Mouse (Mus musculus): ENCODE data around the gene Epm2aip1. TPM values are rescaled to one million over a fixed set of nuclear protein-coding genes. Genes with fewer than 3 reads are reported as not detected.

The Epm2aip1 gene
- polyA plus RNA-seq, 1 experiment from 2014 or later: 28.0 TPM

- no peak for DNase-seq (ENCODE audit: extremely low spot score, low spot score)
Measured at GRCm38 (mm10) chr9:111270606-111271005, 1.1 kb upstream of the Epm2aip1 start.

GRCm38 (mm10) chr9:111271056-111271433 lies 684 bp upstream of the Epm2aip1 start:
- peaks cover 52% of the 10 kb centered on the region for H3K36me3 ChIP-seq (replicated peaks)

More at GRCm38 (mm10) chr9:111270606-111271005, 1.1 kb upstream of the Epm2aip1 start:
- Histone ChIP-seq H3K9me3 (no peaks in the 10 kb centered on the region), H3K27me3 (ENCODE audit: poor library complexity, severe bottlenecking) (no peaks in the 10 kb centered on the region), H3K4me3 (peak overlapping the region; percentile 85), H3K27ac (peak overlapping the region; percentile 96), H3K4me1 (peaks cover 47% of the 10 kb centered on the region), H3K36me3 (replicated peaks) (peaks cover 53% of the 10 kb centered on the region)
- WGBS: 18% methylated on average over 5 of the region's 5 CpGs

GRCm38 (mm10) chr9:111272356-111272755 lies 627 bp downstream of the Epm2aip1 start:
- Histone ChIP-seq H3K4me3 (peak overlapping the region; percentile 85), H3K9me3 (no peaks in the 10 kb centered on the region), H3K4me1 (peaks cover 57% of the 10 kb centered on the region), H3K36me3 (replicated peaks) (peaks cover 51% of the 10 kb centered on the region), H3K27me3 (ENCODE audit: poor library complexity, severe bottlenecking) (no peaks in the 10 kb centered on the region), H3K27ac (peak overlapping the region; percentile 96)
- no peak for DNase-seq (ENCODE audit: extremely low spot score, low spot score)
- WGBS: 21% methylated on average over 19 of the region's 19 CpGs

More at GRCm38 (mm10) chr9:111271056-111271433, 684 bp upstream of the Epm2aip1 start:
- Histone ChIP-seq H3K9me3 (no peaks in the 10 kb centered on the region), H3K27me3 (ENCODE audit: poor library complexity, severe bottlenecking) (no peaks in the 10 kb centered on the region), H3K4me3 (peak overlapping the region; percentile 85), H3K4me1 (peaks cover 51% of the 10 kb centered on the region), H3K27ac (peak overlapping the region; percentile 96)
- no peak for DNase-seq (ENCODE audit: extremely low spot score, low spot score)
- WGBS: under 1% methylated on average over 32 of the region's 32 CpGs

GRCm38 (mm10) chr9:111272996-111273785 lies 1.5 kb downstream of the Epm2aip1 start:
- peaks cover 57% of the 10 kb centered on the region for H3K4me1 ChIP-seq
- peak overlapping the region; percentile 96; the same call in 1 of the 2 replicates for H3K27ac ChIP-seq
- peaks cover 51% of the 10 kb centered on the region for H3K36me3 ChIP-seq (replicated peaks)
- H3K9me3 ChIP-seq: no peaks in the 10 kb centered on the region
- DNase-seq (ENCODE audit: extremely low spot score, low spot score): no peak
- H3K4me3 ChIP-seq: peak overlapping the region; percentile 85
- H3K27me3 ChIP-seq (ENCODE audit: poor library complexity, severe bottlenecking): no peaks in the 10 kb centered on the region
- WGBS: 84% methylated on average over 15 of the region's 15 CpGs

- peak overlapping the region; percentile 85 for H3K4me3 ChIP-seq
- peaks cover 59% of the 10 kb centered on the region for H3K36me3 ChIP-seq (replicated peaks)
- DNase-seq (ENCODE audit: extremely low spot score, low spot score): no peak
- 94% methylated on average over 1 of the region's 1 CpGs for WGBS
- H3K27ac ChIP-seq: no peak overlapping the region
- H3K4me1 ChIP-seq: peaks cover 57% of the 10 kb centered on the region
- H3K27me3 ChIP-seq (ENCODE audit: poor library complexity, severe bottlenecking): no peaks in the 10 kb centered on the region
- no peaks in the 10 kb centered on the region for H3K9me3 ChIP-seq
Measured at GRCm38 (mm10) chr9:111273958-111274357, 2.2 kb downstream of the Epm2aip1 start.

- 76% methylated on average over 1 of the region's 1 CpGs for WGBS
- DNase-seq (ENCODE audit: extremely low spot score, low spot score): no peak
- H3K4me3 ChIP-seq: peak overlapping the region; percentile 15
Measured at GRCm38 (mm10) chr9:111275156-111275555, 3.4 kb downstream of the Epm2aip1 start.

GRCm38 (mm10) chr9:111285061-111285460 lies 13.3 kb downstream of the Epm2aip1 start:
- Histone ChIP-seq H3K27ac (no peak overlapping the region), H3K4me1 (peaks cover 27% of the 10 kb centered on the region), H3K36me3 (replicated peaks) (no peaks in the 10 kb centered on the region; the same call in 1 of the 2 replicates), H3K9me3 (no peaks in the 10 kb centered on the region), H3K4me3 (no peak overlapping the region), H3K27me3 (ENCODE audit: poor library complexity, severe bottlenecking) (no peaks in the 10 kb centered on the region)
- WGBS: 38% methylated on average over 3 of the region's 3 CpGs
- no peak for DNase-seq (ENCODE audit: extremely low spot score, low spot score)

More at GRCm38 (mm10) chr9:111275156-111275555, 3.4 kb downstream of the Epm2aip1 start:
- Histone ChIP-seq H3K4me1 (peaks cover 50% of the 10 kb centered on the region), H3K27ac (no peak overlapping the region), H3K9me3 (no peaks in the 10 kb centered on the region), H3K36me3 (replicated peaks) (peaks cover 66% of the 10 kb centered on the region), H3K27me3 (ENCODE audit: poor library complexity, severe bottlenecking) (no peaks in the 10 kb centered on the region)

GRCm38 (mm10) chr9:111285676-111286075 lies 13.9 kb downstream of the Epm2aip1 start:
- DNase-seq (ENCODE audit: extremely low spot score, low spot score): peak; percentile 30
- peaks cover 28% of the 10 kb centered on the region for H3K4me1 ChIP-seq
- no peak overlapping the region for H3K27ac ChIP-seq
- WGBS: 30% methylated on average over 5 of the region's 5 CpGs
- H3K36me3 ChIP-seq (replicated peaks): no peaks in the 10 kb centered on the region
- no peaks in the 10 kb centered on the region for H3K9me3 ChIP-seq
- H3K4me3 ChIP-seq: no peak overlapping the region
- no peaks in the 10 kb centered on the region for H3K27me3 ChIP-seq (ENCODE audit: poor library complexity, severe bottlenecking)

- no peak overlapping the region for H3K4me3 ChIP-seq
- no peaks in the 10 kb centered on the region for H3K9me3 ChIP-seq
- WGBS: 83% methylated on average over 2 of the region's 2 CpGs
- no peaks in the 10 kb centered on the region for H3K36me3 ChIP-seq (replicated peaks)
- H3K27me3 ChIP-seq (ENCODE audit: poor library complexity, severe bottlenecking): no peaks in the 10 kb centered on the region
- no peak overlapping the region for H3K27ac ChIP-seq
- no peak for DNase-seq (ENCODE audit: extremely low spot score, low spot score)
- peaks cover 28% of the 10 kb centered on the region for H3K4me1 ChIP-seq
Measured at GRCm38 (mm10) chr9:111286468-111286867, 14.7 kb downstream of the Epm2aip1 start.

GRCm38 (mm10) chr9:111287956-111288355 lies 16.2 kb downstream of the Epm2aip1 start:
- H3K36me3 ChIP-seq (replicated peaks): no peaks in the 10 kb centered on the region
- no peak overlapping the region for H3K27ac ChIP-seq
- peaks cover 28% of the 10 kb centered on the region for H3K4me1 ChIP-seq
- H3K4me3 ChIP-seq: no peak overlapping the region
- H3K27me3 ChIP-seq (ENCODE audit: poor library complexity, severe bottlenecking): no peaks in the 10 kb centered on the region
- H3K9me3 ChIP-seq: no peaks in the 10 kb centered on the region
- no peak for DNase-seq (ENCODE audit: extremely low spot score, low spot score)
- 93% methylated on average over 4 of the region's 4 CpGs for WGBS

- H3K4me3 ChIP-seq: peak overlapping the region; percentile 12; the same call in 1 of the 2 replicates
- no peaks in the 10 kb centered on the region for H3K9me3 ChIP-seq
- no peaks in the 10 kb centered on the region for H3K36me3 ChIP-seq (replicated peaks)
- DNase-seq (ENCODE audit: extremely low spot score, low spot score): peak; percentile 21
- H3K4me1 ChIP-seq: peaks cover 28% of the 10 kb centered on the region
- peak overlapping the region; percentile 62; the same call in 1 of the 2 replicates for H3K27ac ChIP-seq
- H3K27me3 ChIP-seq (ENCODE audit: poor library complexity, severe bottlenecking): no peaks in the 10 kb centered on the region
- WGBS: 58% methylated on average over 9 of the region's 9 CpGs
Measured at GRCm38 (mm10) chr9:111289294-111289831, 17.6 kb downstream of the Epm2aip1 start.

GRCm38 (mm10) chr9:111289832-111290339 lies 18.2 kb downstream of the Epm2aip1 start:
- 15% methylated on average over 21 of the region's 21 CpGs for WGBS
- H3K27ac ChIP-seq: peak overlapping the region; percentile 62; the same call in 1 of the 2 replicates
- H3K4me1 ChIP-seq: peaks cover 26% of the 10 kb centered on the region
- no peaks in the 10 kb centered on the region for H3K36me3 ChIP-seq (replicated peaks)
- peak; percentile 87 for DNase-seq (ENCODE audit: extremely low spot score, low spot score)
- no peaks in the 10 kb centered on the region for H3K9me3 ChIP-seq
- H3K27me3 ChIP-seq (ENCODE audit: poor library complexity, severe bottlenecking): no peaks in the 10 kb centered on the region
- H3K4me3 ChIP-seq: peak overlapping the region; percentile 12; the same call in 1 of the 2 replicates

Data from forebrain, embryonic 10.5 days (tissue).